Mouse (Mus musculus) left cerebral cortex, postnatal 4 days (tissue): Measurements from ENCODE around the gene Trim39. TPM values are rescaled to one million over a fixed set of nuclear protein-coding genes. Genes with fewer than 3 reads are reported as not detected.
"Not testable (repeated sequence)": the region's sequence is repeated elsewhere in the genome, so short reads cannot be mapped to it uniquely, and the experiment has no call there.

Experiments used
- DNase-seq: peaks from one replicate; pipeline ENCODE4 v3.0.0-alpha.2; 2022
- intact Hi-C: fragments of 180-260 bp; cut with DNase I; formaldehyde crosslinking; loops from one replicate; pipeline ENCODE4 v1.15.1; 2025
- total RNA-seq, 2 experiments: library from RNA; stranded (reverse); gene quantifications; 2 replicates each; pipeline ENCODE4 v1.2.3; 2021

Trim39 gene
- total RNA-seq: 10 to 100 TPM; 25.3 to 26.2 TPM

- intact Hi-C loops: no loop called here
- no peak for DNase-seq
Observed at GRCm38 (mm10) chr17:36271586-36272256, at the start of gene Trim39. Gene Trim39, minus strand, starts transcription at chr17:36272247.

GRCm38 (mm10) chr17:36315689-36316253 lies 43.7 kb upstream of the Trim39 start:
- intact Hi-C loops: no loop called here
- no peak for DNase-seq

- intact Hi-C loops: no loop called here
- peak; percentile 71 for DNase-seq
Observed at GRCm38 (mm10) chr17:36315041-36315688, 43.1 kb upstream of the Trim39 start.

GRCm38 (mm10) chr17:36314511-36314910 lies 42.5 kb upstream of the Trim39 start:
- intact Hi-C loops: no loop called here

GRCm38 (mm10) chr17:36309293-36309692 lies 37.2 kb upstream of the Trim39 start:
- DNase-seq: no peak
- intact Hi-C loops: no loop called here

More at GRCm38 (mm10) chr17:36314511-36314910, 42.5 kb upstream of the Trim39 start:
- DNase-seq: no peak

GRCm38 (mm10) chr17:36308855-36309254 lies 36.8 kb upstream of the Trim39 start:
- DNase-seq: peak; percentile 80
- intact Hi-C loops: not testable (repeated sequence)

GRCm38 (mm10) chr17:36286390-36286789 lies 14.3 kb upstream of the Trim39 start, which contains the start of gene H2-M10.2:
Gene H2-M10.2, minus strand, starts transcription at chr17:36286490.
- intact Hi-C loops: no loop called here
- DNase-seq: no peak

- intact Hi-C loops: no loop called here
- DNase-seq: no peak
Observed at GRCm38 (mm10) chr17:36281521-36282245, 9.6 kb upstream of the Trim39 start.

- intact Hi-C loops: no loop called here
- DNase-seq: no peak
Observed at GRCm38 (mm10) chr17:36274776-36275175, 2.7 kb upstream of the Trim39 start.

GRCm38 (mm10) chr17:36273796-36274195 lies 1.7 kb upstream of the Trim39 start:
- DNase-seq: no peak
- intact Hi-C loops: no loop called here

GRCm38 (mm10) chr17:36272643-36273366 lies 758 bp upstream of the Trim39 start:
- intact Hi-C loops: no loop called here
- DNase-seq: no peak

- DNase-seq: peak; percentile 90
- intact Hi-C loops: no loop called here
Observed at GRCm38 (mm10) chr17:36270956-36271585, 976 bp downstream of the Trim39 start.

GRCm38 (mm10) chr17:36265834-36266233 lies 6.2 kb downstream of the Trim39 start:
- DNase-seq: no peak
- intact Hi-C loops: no loop called here

- intact Hi-C loops: no loop called here
- DNase-seq: no peak
Observed at GRCm38 (mm10) chr17:36264273-36264925, 7.6 kb downstream of the Trim39 start.

- intact Hi-C loops: no loop called here
- no peak for DNase-seq
Observed at GRCm38 (mm10) chr17:36261511-36262166, 10.4 kb downstream of the Trim39 start.

- no peak for DNase-seq
- intact Hi-C loops: no loop called here
Observed at GRCm38 (mm10) chr17:36257969-36258368, 14.1 kb downstream of the Trim39 start, which contains the start of gene Rpp21. Gene Rpp21, minus strand, starts transcription at chr17:36258069.

- peak; percentile 81 for DNase-seq
- intact Hi-C loops: no loop called here
Observed at GRCm38 (mm10) chr17:36257241-36257947, 14.7 kb downstream of the Trim39 start.

- DNase-seq: no peak
- intact Hi-C loops: no loop called here
Observed at GRCm38 (mm10) chr17:36253087-36253600, 18.9 kb downstream of the Trim39 start.
